Mouse (Mus musculus): ENCODE data around the gene Zfp423.
"Not testable (repeated sequence)": the region's sequence is repeated elsewhere in the genome, so short reads cannot be mapped to it uniquely, and the experiment has no call there.

Zfp423 gene

DNA sequence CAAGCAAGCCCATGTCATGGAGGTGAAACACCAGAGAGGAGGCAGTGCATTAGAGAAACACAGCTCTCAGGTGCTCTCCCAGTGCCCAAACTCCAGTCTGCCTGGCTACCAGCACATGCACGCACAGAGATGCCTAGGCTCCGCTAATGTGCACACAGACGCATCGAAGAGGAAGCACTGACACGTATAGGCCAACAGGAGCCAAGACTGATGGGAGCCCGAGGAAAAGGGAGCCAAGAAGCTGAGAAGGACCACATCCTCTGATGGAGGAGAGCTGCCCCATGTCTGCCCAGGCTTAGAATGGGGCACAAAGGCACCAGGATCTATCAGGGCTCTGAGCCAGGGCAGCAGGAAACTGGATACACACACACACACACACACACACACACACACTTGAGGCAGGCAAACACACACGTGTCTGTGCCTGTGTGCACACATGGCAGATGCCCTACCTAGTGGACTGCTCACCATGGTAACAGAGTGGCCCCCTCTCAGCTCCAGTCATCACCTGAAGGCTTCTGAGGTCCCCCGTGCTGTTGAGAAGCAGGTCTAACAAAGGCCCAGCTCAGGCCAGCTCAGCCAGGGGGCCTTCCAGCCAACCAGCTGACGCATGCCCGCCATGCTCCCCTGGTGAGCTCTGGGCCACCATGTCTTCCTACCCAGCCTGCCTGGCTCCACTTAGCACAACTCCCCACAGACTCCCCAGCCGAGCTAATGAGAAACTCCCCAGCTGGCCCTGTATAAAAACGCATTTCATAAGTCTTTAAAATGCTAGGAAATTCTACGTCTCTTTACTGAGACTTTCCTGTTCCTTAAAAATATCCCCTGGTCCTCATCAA is 64.0 kb downstream of the Zfp423 start:
- DNase-seq (ENCODE audit: low spot score): no peak

DNA sequence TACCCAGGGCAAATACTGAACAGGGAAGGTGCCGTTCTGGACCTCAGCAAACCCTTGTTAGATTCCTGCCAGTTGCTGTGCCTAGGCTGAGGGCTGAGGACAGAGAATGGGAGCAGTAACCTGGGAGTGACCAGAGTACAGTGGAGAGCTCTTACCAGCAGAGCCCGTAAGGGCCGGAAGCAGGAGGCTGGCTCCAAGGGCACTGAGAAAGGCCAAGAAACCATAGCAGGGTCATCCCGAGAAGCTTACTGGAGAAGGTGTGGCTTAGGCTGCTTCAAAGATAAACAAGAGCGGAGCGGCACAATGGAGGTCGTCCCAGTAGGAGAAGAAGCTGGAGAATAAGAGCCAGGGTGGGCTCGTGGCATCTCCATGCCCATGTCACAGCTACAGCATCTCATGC is 65.1 kb downstream of the Zfp423 start:
- no peak for DNase-seq (ENCODE audit: low spot score)

DNA sequence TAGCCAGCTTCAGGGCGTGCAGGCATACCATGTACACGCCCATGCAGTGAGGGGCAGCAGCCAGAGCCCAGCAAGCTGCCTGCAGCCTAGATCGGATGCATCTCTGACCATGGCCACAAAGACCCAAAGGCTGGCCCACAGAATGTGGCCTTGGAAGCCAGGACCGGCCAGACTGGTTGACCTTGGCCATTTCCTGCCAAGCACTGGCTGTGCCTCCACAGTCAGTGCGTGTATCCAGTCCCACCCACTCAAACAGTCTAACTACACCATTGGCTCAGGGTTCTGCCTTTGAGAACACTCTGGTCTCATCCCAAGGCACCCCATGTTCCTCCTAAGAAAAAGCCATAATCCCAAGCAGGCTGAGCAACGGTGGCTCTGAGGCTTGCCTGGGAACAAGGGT is 65.8 kb downstream of the Zfp423 start:
- peak; percentile 20 for DNase-seq (ENCODE audit: low spot score)

DNA sequence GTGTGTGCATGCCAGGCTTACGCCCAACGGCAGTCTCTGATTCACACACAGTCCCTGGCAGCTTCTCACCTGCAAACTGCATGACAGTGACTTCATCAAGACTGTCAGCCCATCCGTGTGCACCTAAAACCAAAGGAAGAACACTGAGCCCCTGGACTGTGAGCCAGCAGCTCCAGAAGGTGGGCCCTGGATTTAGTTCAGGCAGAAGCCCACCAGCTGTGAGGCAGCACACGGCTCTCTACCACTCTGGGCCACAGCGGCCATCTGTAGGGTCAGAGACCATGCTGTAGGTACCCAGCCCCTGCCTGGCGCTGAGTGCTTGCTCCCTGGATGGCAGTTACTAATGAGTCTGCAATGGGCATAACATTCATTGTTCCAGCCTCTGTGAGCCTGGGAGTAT is 66.5 kb downstream of the Zfp423 start:
- no peak for DNase-seq (ENCODE audit: low spot score)

DNA sequence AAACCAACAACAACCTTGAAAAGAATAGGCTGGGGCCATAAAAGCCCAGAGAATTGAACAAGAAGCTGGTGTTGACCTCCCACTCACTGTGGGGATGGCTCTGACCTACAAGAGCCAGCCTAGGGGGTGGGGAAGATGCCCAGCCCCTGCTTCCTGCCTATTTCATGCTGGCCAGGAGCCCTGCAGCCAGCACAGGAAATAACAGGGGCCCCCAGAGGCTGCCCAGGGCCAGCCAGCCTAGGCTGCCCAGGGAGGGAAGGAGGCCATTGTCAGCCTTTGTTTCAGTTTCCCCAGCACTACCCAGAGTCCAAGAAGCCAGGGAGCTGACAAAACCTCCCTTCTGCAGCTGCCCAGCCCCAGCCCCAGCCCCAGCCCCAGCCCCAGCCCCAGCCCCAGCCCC is 67.5 kb downstream of the Zfp423 start:
- DNase-seq (ENCODE audit: low spot score): no peak

DNA sequence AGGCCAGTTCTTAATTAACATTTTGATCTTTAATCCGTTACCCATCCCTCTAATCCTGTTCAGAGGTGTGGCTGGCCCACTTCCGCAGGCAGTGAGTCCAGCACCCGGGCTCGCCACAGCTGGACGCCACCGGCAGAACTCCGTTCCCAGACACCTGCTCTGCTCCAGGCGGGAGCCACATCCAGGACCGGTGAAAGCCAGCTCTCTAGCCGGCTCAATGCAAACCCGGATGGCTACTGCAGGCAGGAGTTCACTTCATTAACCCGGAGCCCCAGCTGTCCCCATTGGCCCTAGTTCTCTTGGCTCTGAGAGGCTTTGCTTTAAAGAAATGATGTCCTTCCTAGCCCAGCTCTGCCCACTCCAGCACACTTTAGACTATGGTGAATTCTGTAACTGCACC is 71.4 kb downstream of the Zfp423 start:
- DNase-seq (ENCODE audit: low spot score): no peak

DNA sequence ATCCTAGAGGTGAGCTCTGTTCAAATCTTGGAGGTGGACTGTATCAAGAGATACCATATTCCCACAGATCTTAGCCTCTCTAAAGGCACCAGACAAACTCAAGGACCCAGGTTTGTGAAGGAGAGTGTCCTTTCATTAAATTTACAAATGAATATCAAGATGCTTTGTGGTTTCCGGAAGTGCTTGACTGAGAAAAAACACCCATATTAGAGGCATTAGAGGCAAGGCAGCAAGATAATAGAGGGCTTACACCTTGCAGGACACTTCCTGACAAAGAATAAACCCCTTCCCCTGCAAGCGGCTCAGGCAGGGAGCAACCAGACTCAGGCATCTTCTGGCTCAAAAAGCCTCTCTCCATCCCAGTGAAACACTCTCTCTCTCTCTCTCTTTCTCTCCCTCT is 78.3 kb downstream of the Zfp423 start:
- DNase-seq (ENCODE audit: low spot score): no peak

DNA sequence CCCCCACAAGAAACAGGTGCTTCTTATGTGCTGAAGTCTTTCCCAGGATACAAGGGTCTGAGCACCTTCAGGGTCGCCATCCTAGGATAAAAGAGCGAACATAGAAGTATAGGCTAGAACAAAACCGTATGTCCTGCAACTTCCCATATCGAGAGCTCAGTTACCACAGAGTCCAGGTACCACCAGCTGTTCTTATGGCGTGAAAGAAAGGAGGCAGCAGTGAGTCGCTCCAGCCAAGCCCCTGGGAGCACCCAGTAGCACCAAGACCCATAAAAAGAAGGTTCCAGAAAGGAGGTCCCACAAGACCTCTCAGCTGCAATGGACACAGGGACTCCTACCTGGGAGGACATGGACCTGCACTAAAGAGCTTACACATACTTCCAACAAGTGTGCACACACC is 83.5 kb downstream of the Zfp423 start:
- no peak for DNase-seq (ENCODE audit: low spot score)

DNA sequence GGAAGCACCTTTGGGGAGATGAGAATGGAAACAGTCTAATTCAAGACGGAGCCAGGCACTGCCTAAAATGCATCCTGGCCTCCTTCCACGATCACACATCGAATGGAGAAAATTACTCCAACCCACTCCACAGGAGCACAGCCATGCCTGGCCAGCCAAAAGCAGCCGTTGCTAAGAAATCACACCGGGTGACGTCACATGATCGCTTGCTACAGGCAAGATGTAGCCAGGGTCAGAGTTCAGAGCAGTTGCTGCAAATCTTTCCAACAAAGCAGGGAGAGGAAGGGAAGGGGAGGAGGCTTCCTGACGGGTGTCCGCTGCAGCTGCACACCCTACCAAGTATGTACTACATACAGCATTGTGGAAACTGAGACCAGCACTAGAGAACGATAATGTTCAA is 83.9 kb downstream of the Zfp423 start:
- DNase-seq (ENCODE audit: low spot score): no peak

DNA sequence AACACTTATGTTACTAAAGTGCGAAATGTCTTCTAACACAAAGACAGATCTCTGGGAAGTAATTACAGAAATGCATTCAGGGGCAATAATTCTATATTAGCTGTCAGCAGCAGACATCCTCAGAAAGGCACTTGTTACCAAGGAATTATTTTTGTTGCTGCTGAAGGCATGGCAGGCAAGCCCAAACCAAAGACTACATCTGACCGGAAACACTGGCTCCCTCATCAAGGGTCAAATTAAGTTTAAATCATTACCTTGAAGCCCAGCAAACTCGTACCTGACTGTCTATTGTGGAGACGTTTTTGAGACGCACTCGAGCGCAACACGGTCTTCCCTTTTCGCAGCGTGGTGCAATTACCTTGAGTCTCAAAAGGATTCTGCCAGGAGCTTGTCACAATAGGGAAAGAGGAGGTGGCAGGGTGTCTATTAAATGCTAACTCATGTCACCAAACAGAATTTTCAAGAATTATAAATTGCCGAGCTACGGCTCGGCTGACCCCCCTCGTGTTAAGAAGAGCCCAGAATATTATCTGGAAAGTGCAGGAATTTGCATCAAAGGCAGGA is 86.3 kb downstream of the Zfp423 start:
- DNase-seq (ENCODE audit: low spot score): no peak

DNA sequence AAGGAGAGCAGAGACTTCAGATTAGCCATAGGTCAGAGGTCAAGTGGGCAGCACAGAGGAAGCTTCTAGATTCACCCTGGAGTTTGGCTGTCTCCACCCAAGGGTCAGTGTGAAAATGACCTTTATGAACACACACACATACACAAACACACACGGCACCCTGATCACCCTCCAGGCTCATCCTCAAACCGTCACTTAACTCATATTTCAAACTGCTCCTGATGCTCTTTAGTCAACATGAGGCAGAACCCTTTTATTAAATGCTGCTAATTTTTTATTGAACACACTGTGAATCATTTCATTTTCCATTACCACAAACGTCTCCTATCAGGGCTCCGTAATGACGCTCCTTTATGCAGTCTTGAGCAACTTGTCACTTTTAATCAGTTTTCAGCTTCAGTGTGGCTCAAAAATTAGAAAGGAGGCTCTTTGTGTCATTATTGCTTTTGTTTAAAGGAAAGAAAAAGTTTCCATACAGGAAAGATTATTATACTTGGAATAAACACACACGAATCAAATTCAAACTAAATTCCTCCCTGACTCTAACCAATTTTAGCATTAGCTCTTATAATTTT is 87.0 kb downstream of the Zfp423 start:
- DNase-seq (ENCODE audit: low spot score): no peak

DNA sequence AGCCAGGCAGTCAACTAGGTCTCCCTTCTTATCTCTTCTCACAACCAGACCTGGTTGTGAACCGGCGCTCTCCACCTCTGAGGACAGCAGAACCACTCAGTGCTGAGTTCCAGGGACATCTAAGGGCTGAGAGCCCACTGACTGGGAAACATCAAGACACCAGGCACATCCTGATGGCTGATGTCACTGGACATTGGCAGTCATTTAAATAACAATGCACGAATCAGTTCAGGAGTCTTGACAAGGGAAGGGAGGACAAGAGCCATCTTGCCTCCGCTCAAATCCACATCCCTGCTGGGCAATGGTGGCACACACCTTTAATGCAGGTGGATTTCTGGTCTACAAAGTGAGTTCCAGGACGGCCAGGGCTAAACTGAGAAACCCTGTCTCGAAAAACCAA is 92.8 kb downstream of the Zfp423 start:
- no peak for DNase-seq (ENCODE audit: low spot score)

DNA sequence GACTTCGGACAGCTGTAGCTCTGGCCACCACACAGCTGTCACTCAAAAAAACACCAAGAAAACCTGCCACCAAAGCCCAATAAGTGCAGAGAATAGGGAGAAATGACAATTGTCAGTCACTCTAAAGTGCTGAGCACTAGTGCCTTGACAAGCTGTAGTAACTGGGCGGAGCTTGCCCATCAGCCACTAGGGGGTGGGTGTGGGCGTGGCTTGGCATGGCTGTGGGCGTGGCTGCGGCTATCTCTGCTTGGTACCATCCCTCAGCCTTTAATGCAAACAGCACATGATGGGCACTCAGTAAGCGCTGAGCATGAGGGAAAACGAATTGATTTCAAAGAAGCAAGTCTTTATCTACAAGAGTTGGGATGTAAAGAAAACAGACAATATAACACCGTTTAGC is 95.2 kb downstream of the Zfp423 start:
- DNase-seq (ENCODE audit: low spot score): no peak

DNA sequence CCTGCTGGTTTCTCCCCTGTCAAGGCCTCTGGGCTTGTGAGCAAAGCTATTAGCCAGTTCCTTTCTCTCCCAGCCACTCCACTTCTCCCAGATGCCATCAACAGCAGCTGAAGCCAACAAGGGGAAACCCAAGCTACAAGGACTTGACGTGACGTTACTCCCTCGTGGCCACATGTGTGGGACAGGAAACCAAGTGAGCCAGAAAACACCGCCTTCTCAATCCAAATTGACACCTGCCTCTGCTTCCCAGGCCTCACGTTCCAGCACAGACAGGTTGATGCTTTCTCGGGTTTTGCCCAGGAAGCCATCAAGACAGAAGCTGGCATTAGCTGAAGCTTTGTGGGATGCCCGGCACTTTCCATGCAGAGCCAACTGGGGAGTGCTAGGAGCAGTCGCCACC is 96.3 kb downstream of the Zfp423 start:
- DNase-seq (ENCODE audit: low spot score): no peak

DNA sequence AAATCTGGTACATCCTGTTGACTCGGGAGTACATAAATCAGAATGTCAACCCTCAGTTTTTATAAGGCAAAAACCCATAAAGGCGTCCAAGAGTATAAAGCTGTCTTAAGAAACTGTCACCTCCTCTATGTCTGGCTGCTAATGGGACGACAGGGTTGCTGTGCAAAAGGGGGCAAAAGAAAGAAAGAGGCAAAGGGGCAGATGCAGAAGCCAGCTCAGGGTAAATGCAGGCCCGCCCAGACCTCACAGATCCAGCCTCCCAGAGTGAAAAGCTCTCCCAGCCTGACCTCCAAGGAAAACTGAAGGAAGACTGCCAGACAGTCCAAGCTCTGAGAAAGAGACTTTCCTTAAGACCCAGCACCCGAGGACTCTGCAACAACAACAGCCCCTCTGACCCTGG is 97.7 kb downstream of the Zfp423 start:
- peak; percentile 5 for DNase-seq (ENCODE audit: low spot score)

DNA sequence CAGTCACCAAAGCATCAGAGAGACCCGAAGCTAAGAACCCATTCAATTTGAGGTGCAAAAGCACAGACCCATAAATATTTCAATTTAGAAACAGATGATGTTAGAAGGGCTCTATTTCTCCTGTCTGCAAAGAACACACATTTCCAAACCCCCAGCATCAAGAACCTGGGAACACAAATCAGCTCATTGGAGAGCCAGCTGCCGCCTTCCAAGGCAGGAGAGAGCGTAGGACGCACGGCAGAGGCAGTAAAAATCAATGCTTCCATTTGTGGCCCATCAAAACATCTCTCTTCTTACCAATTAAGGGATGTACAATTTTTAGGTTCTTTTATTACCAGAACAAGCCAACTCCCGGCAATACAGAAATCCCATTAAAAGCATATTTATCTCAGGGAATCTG is 98.5 kb downstream of the Zfp423 start:
- DNase-seq (ENCODE audit: low spot score): no peak

DNA sequence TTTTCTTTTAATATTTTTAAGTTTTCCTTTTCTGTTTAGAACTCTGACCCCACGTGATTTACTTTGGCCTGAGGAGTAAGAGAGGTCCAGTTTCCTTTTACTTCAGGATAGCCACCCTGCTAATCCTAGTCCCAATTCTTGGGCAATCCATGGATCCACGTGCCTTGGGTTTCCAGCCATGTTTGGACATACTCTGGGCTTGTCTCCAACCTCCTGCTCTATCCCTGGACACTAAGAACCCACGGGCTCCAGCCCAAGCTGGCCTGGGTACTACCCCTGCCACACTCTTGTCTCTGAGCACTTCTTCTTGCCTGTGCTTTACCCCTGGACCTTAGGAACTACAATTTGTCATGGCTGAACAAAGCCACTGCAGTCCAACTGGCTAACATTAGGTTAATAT is 107.5 kb downstream of the Zfp423 start:
- DNase-seq (ENCODE audit: low spot score): no peak

DNA sequence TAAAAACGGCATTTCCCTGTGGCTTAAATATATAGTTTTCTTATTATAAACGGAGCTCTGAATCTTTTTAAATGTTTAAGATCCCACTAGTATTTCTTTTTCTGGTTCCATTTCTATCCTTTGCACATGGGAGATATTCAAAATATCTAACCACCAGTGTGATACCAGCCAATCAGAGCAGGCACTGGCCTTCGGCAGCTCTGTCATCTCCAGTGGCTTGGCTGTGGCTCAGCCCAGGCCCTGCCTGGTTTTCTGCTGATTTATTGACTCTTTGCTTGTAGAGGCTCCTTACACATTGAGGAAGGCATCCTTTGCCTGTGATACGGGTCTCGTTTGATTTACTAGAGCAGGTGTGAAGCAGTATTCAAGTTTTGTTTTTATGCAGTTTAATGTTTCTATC is 108.0 kb downstream of the Zfp423 start:
- DNase-seq (ENCODE audit: low spot score): no peak

DNA sequence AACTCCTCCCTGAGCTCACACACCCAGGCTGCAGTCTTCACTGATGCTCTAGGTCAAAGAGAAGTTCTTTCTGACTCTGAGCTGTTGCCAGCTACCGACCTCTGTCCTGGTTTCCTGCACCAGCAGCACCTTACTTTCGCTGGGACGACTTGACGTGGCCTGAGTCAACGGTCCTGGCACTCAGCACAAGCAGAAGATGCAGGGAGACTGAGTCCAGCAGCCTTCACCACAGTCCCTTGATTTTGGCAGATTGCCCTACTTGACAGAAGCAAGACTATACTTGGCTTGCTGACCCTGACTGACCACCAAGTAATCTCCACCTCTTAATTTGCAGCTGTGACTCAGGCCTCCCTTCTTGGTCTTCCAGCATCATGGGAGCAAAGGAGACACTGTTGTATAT is 110.6 kb downstream of the Zfp423 start:
- no peak for DNase-seq (ENCODE audit: low spot score)

DNA sequence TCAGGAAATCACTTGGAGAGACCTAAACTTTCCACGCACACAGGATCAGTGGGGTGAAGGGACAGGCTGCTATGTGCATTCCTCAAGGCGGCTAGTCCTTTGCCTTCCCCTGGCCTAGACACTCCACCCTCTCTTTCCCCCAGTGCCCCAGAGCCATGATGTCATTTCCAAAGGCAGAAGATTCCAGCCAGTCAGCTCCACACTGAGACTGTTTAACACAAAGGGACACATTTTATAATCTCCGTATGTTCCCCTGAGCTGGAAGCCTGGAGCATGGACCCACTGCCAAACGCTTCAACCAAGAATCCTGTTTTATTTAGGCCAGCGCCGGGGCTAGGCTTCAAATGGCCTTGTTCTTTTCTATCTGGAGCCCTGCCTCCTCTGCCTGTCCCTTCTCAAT is 111.6 kb downstream of the Zfp423 start:
- peak; percentile 37 for DNase-seq (ENCODE audit: low spot score)

DNA sequence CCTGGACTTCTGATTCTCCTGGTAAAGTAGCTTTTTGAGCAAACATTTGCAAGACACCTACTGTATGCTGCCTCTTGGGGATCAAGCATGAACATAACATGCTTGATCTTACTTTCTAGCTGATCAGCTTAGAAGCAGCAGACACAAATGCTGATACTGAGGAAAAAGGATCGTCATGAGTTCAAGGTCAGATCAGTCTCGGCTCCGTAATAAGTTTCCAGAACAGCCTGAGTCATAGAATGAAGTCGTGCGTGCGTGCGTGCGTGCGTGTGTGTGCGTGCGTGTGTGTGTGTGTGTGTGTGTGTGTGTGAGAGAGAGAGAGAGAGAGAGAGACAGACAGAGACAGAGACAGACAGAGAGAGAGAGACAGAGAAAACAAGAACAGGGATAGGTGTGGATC is 117.3 kb downstream of the Zfp423 start:
- not testable (repeated sequence) for DNase-seq (ENCODE audit: low spot score)

DNA sequence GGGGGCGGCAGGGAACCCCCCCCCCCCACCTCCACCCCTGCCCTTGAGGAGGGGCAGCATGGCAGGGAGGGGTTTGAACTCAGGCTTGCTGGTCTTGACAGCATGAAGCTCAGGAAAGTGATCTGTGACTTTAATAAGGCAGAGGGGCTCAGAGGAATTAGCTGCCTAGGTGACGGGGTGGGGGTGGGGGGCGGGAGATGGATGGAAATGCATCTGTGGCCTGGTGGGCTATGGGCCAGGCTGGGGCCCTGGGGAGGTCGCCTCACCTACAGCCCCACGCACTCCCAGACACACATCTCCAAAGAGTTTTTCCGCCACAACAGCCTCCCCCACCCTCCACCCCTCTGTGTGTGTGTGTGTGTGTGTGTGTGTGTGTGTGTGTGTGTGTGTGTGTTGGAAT is 122.1 kb downstream of the Zfp423 start:
- DNase-seq (ENCODE audit: low spot score): no peak

DNA sequence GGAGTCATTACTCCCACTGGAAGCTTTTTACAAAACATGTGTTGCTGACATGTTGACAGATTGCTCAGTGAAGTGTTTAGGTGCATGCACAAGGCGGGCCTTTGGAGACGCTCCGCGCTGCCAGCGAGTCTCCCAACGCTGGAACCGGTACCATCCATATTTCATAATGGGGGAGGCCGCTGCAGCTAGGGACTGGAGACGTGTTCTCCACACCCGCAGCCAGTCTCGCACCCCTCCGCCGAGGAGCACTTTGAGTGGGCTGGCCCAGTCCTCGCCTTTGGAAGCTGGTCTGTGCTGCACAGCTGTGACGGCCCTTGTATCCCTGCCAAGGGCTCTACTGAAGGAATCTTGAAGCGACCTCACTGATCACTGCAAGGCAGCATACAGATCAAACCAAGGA is 122.5 kb downstream of the Zfp423 start:
- DNase-seq (ENCODE audit: low spot score): peak; percentile 49

DNA sequence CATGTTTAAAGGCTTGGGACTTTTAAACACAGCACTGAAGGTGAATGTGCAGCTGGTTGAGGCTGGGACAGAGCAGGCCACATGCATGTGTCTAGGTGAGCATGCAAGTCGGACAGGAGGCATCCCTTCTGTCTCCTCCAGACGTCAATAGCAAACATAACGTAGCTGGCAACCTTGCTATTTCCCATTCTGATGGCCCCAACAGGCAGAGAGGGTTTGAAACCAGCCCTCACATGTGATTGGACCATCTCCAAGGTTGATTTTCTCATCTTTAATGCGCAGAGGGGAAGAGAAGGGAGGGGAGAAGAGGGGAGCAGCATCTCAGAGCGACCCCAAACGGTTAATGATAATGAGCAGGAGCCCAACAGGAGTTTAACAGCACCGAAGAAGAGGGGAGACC is 123.5 kb downstream of the Zfp423 start:
- no peak for DNase-seq (ENCODE audit: low spot score)

All from urinary bladder, postnatal 14 days (tissue).